Comparison of ENCODE assay signal across 8 mouse cellular contexts in genomic region chr1:135430669-135431017, GRCm38 (mm10). TPM values are rescaled to one million over a fixed set of nuclear protein-coding genes. Genes with fewer than 3 reads are reported as not detected.
DNase-seq lines count a peak whose midpoint lies in the region; ATAC-seq and TF ChIP-seq lines count a peak whose summit lies in the region.

No protein-coding gene starts in this region.

- peak overlapping the region; percentile 39 for H3ac ChIP-seq in myocyte (ENCODE audit: control insufficient read depth, insufficient read length)

- WGBS in kidney, postnatal 0 days = 2% methylated on average over 14 of the region's 14 CpGs
- WGBS in embryonic facial prominence, embryonic 10.5 days = 3% methylated on average over 14 of the region's 14 CpGs

- peak overlapping the region; percentile 91; the same call in 1 of the 2 replicates for H3K9ac ChIP-seq in kidney, postnatal 0 days (ENCODE audit: low read depth, low read length)

- TF ChIP-seq POLR2A in myocyte (IDR thresholded peaks at IDR 0.05; ENCODE audit: insufficient read length, low read depth) = no peak

- H3K27me3 ChIP-seq in kidney, postnatal 0 days (ENCODE audit: insufficient read depth, low read length) = no peaks in the 10 kb centered on the region
- H3K27me3 ChIP-seq in embryonic facial prominence, embryonic 10.5 days (replicated peaks; ENCODE audit: low read depth, poor library complexity, severe bottlenecking) = no peaks in the 10 kb centered on the region
- H3K27me3 ChIP-seq in myocyte (ENCODE audit: control insufficient read depth, insufficient read depth, insufficient read length) = no peaks in the 10 kb centered on the region

- H3K4me3 ChIP-seq in kidney, postnatal 0 days (replicated peaks; ENCODE audit: low read depth, low read length) = peak overlapping the region; percentile 96
- H3K4me3 ChIP-seq in embryonic facial prominence, embryonic 10.5 days = peak overlapping the region; percentile 84
- peak overlapping the region; percentile 99 for H3K4me3 ChIP-seq in myocyte

- peak overlapping the region; percentile 68 for H3K4me2 ChIP-seq in kidney, postnatal 0 days (ENCODE audit: low read length)
- H3K4me2 ChIP-seq in myocyte (ENCODE audit: low read depth) = peak overlapping the region; percentile 93

- H3K36me3 ChIP-seq in kidney, postnatal 0 days (ENCODE audit: insufficient read depth, low read length) = no peaks in the 10 kb centered on the region
- peaks cover 17% of the 10 kb centered on the region for H3K36me3 ChIP-seq in embryonic facial prominence, embryonic 10.5 days (replicated peaks)
- peaks cover 6% of the 10 kb centered on the region for H3K36me3 ChIP-seq in myocyte (ENCODE audit: control insufficient read depth, insufficient read depth)

- no peak for TF ChIP-seq CTCF in kidney, postnatal 0 days (IDR thresholded peaks at IDR 0.05; ENCODE audit: low read depth)

- H3K4me1 ChIP-seq in kidney, postnatal 0 days (replicated peaks; ENCODE audit: insufficient read depth, low read length) = peaks cover 7% of the 10 kb centered on the region; the same call in 1 of the 2 replicates
- peaks cover 38% of the 10 kb centered on the region for H3K4me1 ChIP-seq in embryonic facial prominence, embryonic 10.5 days

- H3K79me2 ChIP-seq in myocyte (ENCODE audit: control insufficient read depth, insufficient read depth) = peaks cover 45% of the 10 kb centered on the region

- 0 out of 2 replicates have a peak overlapping the region, but pooled peaks have one; percentile 81 for H3K27ac ChIP-seq in kidney, postnatal 0 days
- peak overlapping the region; percentile 98 for H3K27ac ChIP-seq in embryonic facial prominence, embryonic 10.5 days (replicated peaks)

- DNase-seq in kidney, postnatal 0 days (ENCODE audit: low spot score) = no peak
- DNase-seq in kidney, adult 8-10 months = no peak
- no peak for DNase-seq in embryonic facial prominence, embryonic 10.5 days (ENCODE audit: low spot score)
- no peak for DNase-seq in cerebellum, postnatal 10 days
- no peak for DNase-seq in B cell, adult 2 months
- no peak for DNase-seq in cerebellum, adult 18-20 months

- peak; percentile 48; the same call in 1 of the 2 replicates for ATAC-seq in kidney, postnatal 0 days (replicated peaks; ENCODE audit: low FRiP score, low read depth)
- ATAC-seq in inflammation-experienced regulatory T-cells, adult 6 months = peak; percentile 51

- no peaks in the 10 kb centered on the region for H3K9me3 ChIP-seq in kidney, postnatal 0 days (replicated peaks; ENCODE audit: low read length)
- no peaks in the 10 kb centered on the region for H3K9me3 ChIP-seq in embryonic facial prominence, embryonic 10.5 days

TF ChIP-seq in myocyte, 11 proteins besides CTCF, POLR2A, EP300 and RAD21:
- TF ChIP-seq SRF (IDR thresholded peaks at IDR 0.05; ENCODE audit: control insufficient read depth, insufficient read length, low read depth) (no peak), TCF12 (IDR thresholded peaks at IDR 0.05; ENCODE audit: insufficient read depth, poor library complexity, severe bottlenecking) (no peak), REST (IDR thresholded peaks at IDR 0.05; ENCODE audit: insufficient read depth, insufficient read length) (no peak), MYOD1 (IDR thresholded peaks at IDR 0.05; ENCODE audit: control insufficient read depth in 1 of 3, insufficient read length in 2 of 3, low read depth in 2 of 3) (no peak), USF1 (IDR thresholded peaks at IDR 0.05; ENCODE audit: low read depth) (no peak)

RNA-seq across cellular contexts. Expression of gene Ipo9, which starts 0.3 kb away (rescaled TPM):
- 53.1 and 65.4 TPM in 2 replicates for polyA plus RNA-seq in kidney, postnatal 0 days (2015; fragmentation: Nextera tagmentation; extraction: Ambion mirVana)
- 182 and 203 TPM in 2 replicates for polyA plus RNA-seq in embryonic facial prominence, embryonic 10.5 days (2016; fragmentation: Nextera tagmentation; extraction: Ambion mirVana)
- polyA plus RNA-seq in inflammation-experienced regulatory T-cells, adult 6 months (2017; shearing (Covaris generic)) = 10 to 100 TPM; 40.0 to 46.3 (median 41.9) TPM
- 55.5 TPM for polyA plus RNA-seq in myocyte (2012; fragmentation: generic; extraction: Trizol)

RNA-seq across cellular contexts. Expression of gene Shisa4, which starts 55.6 kb away (rescaled TPM):
- 42.9 and 50.7 TPM in 2 replicates for polyA plus RNA-seq in kidney, postnatal 0 days (2015; fragmentation: Nextera tagmentation; extraction: Ambion mirVana)
- 53.5 and 55.9 TPM in 2 replicates for polyA plus RNA-seq in embryonic facial prominence, embryonic 10.5 days (2016; fragmentation: Nextera tagmentation; extraction: Ambion mirVana)
- polyA plus RNA-seq in inflammation-experienced regulatory T-cells, adult 6 months (2017; shearing (Covaris generic)) = not detected
- polyA plus RNA-seq in myocyte (2012; fragmentation: generic; extraction: Trizol) = 92.0 TPM

Comparison
In these comparisons a context has a peak if more than half of its experiments do, and no peak if none do; other contexts are left out.
1. RNA of gene Shisa4, which starts 55.6 kb away (polyA plus RNA-seq): 92.0 TPM in myocyte (single experiment), 53.5 to 55.9 TPM in embryonic facial prominence, embryonic 10.5 days and 42.9 to 50.7 TPM in kidney, postnatal 0 days; not detected in inflammation-experienced regulatory T-cells, adult 6 months; every median in the first group is over 10 times any median in the second.
2. Peak in every context shown above with its lines, with median percentiles within 50 percentile points of each other: H3K4me3 ChIP-seq.